Mouse (Mus musculus) CD4-positive, CD25-positive, alpha-beta regulatory T cell, adult 4 months (primary cell): ENCODE measurements around the gene 1700029I15Rik. TPM values are rescaled to one million over a fixed set of nuclear protein-coding genes. Genes with fewer than 3 reads are reported as not detected.
"Not testable (repeated sequence)": the region's sequence is repeated elsewhere in the genome, so short reads cannot be mapped to it uniquely, and the experiment has no call there.

Experiments used
- ATAC-seq: one replicate; pipeline ENCODE4 v1.8.0; 2017
- polyA plus RNA-seq, 2 experiments: library from polyadenylated mRNA; unstranded; fragments of 100-300 nt; shearing (Covaris generic); gene quantifications; one replicate each; pipeline ENCODE4 v1.2.1; 2017

The 1700029I15Rik gene
- polyA plus RNA-seq, 2 experiments from 2014 or later: 4.5 to 8.1 TPM

DNA sequence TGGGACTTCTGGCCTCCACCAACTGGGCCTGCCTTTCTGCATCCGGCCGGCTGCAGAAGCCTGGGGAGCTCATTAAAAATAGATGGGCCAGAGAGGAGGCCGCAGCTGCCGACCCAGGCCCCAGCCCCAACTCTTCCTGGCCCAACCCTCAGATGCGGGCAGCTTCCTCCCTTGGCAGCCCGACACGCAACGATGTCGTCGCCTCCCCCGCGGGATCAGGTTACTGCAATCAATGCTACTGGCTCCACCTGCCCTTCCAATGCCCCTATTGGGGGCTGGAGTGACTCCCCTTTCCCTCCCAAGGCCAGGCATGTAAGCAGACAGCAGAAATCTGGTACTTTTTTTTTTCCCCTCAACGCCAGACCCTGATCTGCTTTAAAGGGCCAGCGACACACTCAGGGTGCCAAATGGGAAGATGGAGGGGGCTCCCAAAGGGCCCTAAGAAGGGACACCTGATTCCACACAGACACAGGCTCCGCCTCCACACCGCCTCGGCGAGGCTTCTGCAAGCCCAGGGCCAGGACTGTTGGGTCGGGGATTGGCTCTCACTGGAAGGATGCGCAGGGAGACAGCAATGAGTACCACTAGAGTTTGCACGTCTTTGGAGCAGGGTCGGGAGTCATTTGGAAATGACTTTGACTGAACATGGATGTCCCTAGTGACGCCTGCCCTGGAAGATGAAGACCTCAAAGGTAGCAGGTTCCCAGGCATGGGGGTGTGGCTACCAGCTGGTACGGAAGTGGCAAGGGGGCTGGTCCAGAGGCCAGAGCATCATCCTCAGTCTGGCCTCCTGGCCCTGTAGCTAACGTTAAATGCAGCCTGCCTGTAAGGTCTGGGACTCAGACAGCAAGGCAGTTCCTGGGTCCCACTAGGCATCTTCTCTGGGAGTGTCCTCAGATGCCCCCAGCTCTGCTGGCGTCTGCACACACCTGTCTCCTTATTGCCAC, 10.3 kb downstream of the 1700029I15Rik start:
- peak; percentile 33 for ATAC-seq

- ATAC-seq: no peak
Observed at GRCm38 (mm10) chr2:92395535-92395934, 13.2 kb downstream of the 1700029I15Rik start.

DNA sequence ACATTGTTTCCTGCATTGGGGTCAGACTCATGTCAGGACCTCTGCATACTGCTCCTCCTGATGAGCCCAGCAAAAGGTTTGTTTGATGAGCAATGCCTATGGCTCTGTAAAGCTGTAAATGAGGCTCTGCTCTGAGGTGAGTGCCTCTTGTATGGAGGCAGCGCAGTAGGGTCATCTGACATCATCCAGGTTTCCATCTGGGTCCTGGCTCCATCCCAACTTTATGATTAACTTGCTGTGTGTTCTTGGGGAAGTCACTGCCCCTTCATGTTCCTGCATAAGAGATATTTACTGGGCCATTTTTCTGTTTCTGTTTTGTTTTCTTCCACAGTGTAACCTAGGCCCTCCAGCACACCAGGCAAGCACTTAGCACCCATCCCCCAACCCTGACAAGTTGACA, 15.1 kb downstream of the 1700029I15Rik start:
- no peak for ATAC-seq

DNA sequence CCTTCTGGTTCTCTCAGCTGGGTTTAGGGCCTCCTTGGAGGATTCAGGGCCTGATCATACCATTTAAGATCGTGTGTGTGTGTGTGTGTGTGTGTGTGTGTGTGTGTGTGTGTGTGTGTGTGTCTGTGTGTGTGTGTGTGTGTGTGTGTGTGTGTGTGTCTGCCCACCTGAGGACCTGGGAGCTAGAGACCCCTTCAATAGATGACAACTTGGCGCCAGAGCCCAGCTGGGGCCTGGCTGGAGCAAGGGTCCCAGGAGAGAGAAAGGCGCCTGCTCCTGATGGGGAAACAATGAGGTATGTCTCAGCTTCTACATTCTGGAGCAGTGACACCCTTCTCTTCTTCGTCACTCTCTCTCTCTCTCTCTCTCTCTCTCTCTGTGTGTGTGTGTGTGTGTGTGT, 17.5 kb downstream of the 1700029I15Rik start:
- not testable (repeated sequence) for ATAC-seq

GRCm38 (mm10) chr2:92400682-92401081, 18.3 kb downstream of the 1700029I15Rik start:
- no peak for ATAC-seq

DNA sequence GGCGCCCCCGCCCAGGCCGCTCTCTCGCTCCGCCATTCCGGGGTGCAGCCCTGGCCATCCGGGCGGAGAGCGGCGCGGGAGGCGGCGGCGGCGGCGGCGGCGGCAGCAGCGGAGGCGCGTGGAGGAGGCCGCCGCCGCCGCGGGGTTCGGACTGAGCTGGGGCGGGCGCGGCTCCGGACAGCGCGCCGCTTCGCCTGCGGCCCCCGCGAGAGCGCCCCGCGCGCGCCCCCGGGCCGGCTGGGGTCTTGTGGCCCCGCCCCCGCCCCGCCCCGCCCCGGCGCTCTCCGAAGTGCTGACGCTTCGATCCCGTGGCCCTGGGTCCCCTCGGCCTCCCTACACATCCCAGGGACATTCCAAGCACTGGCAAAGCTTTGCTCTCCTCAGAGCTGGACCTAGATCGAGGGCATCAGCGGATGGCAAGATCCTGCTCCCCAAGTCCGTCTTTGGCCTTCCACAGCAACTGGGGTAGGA, 18.8 kb downstream of the 1700029I15Rik start, which contains the start of gene Mapk8ip1:
Gene Mapk8ip1, minus strand, starts transcription at position 173 of the 471 bp plus-strand sequence.
- ATAC-seq: no peak

DNA sequence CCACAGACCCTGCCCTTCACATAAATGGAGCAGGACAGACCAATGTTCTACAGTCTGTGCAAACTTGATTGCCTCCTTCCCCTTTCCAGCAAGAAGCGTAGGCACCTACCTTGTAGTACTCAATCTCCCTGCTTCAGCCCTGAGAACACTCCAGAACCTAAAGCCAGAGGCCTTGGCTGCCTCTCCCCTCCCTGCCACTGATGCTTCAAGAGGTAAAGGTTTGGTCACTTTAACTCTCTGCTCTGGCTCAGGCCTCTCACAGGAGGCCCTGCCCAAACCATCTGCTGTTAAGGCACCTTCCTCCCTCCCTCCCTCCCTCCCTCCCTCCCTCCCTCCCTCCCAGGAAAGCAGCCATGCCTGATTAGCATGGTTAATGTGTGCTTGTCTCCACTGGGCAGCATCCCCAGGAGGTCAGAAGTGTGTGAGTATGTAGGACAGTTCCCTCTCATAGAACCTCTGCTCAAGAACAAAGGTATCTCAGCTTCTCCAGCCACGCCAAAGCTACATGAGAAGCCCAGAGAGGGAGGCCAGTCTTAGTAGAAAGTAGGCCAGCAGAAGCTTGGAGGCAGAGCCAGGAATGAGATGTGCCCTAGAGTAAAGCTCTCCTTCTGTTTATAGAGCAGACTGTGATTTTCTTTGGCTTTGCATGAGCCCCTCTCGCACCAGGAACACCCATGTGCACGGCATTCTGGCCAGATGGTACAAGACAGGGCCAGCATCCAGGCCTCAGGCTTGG, 20.4 kb downstream of the 1700029I15Rik start:
- no peak for ATAC-seq

GRCm38 (mm10) chr2:92403776-92404319, 21.5 kb downstream of the 1700029I15Rik start:
- no peak for ATAC-seq

DNA sequence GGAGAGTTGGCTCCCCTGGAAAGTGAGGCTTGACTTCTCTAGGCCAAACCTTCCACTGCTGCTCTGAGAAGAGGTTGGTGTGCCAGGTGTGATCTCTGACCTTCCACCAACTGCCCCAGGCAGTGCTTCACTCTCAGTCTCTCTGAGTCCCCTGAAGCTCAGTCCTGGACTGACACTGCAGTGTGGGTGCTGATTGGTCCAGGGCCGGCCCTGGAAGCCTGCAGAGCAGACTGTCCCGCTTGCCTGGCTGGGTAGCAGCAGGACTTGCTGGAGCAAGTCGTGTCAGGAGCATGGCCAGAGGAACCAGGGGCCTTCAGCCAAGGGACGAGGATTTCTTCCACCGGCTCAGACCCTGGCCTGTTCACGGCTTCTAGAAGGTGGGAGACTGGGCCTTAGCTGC, 22.4 kb downstream of the 1700029I15Rik start:
- ATAC-seq: no peak

- ATAC-seq: no peak
Observed at GRCm38 (mm10) chr2:92405687-92406086, 23.3 kb downstream of the 1700029I15Rik start.

GRCm38 (mm10) chr2:92408309-92409045, 26.1 kb downstream of the 1700029I15Rik start:
- no peak for ATAC-seq

DNA sequence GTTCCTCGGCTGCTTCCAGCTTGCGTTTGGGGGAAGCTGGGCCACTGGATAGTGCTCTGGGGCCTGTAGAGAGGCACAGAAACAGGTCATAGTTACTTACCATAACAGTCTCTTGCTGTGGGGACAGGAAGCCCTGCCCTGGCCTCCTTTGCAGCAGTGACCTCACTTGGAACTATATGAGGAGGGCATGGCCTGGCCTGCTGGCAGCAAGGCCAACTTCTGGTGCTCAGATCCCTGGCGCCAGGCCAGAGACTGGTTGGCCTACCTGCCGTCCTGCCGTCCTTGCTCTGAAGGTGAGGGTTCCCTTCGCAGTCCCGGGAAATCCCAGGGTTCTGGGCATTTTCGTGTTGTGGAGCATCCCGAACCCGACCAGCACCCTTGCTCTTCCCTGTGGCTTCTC, 29.4 kb downstream of the 1700029I15Rik start:
- no peak for ATAC-seq

- ATAC-seq: no peak
Observed at GRCm38 (mm10) chr2:92421723-92422387, 39.5 kb downstream of the 1700029I15Rik start.

GRCm38 (mm10) chr2:92422388-92423135, 40.2 kb downstream of the 1700029I15Rik start:
- peak; percentile 29 for ATAC-seq

GRCm38 (mm10) chr2:92423156-92423555, 40.8 kb downstream of the 1700029I15Rik start:
- ATAC-seq: no peak

GRCm38 (mm10) chr2:92423702-92424461, 41.5 kb downstream of the 1700029I15Rik start:
- no peak for ATAC-seq

GRCm38 (mm10) chr2:92424462-92425308, 42.3 kb downstream of the 1700029I15Rik start:
- ATAC-seq: no peak

DNA sequence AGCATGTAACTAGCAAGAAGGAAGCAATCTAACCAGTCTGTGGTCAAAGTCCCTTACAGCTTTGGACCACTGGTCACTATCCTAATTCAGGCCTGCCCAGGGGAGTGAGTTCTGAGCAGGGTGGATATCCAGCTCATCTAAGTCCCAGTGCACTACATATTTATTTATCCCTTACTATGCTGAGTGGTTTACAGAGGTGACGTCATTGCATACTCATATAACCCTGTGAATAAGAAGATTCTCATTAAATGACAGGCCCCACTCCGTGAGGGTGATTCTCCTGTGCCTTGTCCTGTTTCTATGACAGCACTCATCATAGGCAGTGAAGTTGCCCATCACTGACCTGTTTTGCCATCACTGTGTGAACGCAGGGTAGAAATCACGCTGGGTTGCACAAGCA, 43.0 kb downstream of the 1700029I15Rik start:
- no peak for ATAC-seq

DNA sequence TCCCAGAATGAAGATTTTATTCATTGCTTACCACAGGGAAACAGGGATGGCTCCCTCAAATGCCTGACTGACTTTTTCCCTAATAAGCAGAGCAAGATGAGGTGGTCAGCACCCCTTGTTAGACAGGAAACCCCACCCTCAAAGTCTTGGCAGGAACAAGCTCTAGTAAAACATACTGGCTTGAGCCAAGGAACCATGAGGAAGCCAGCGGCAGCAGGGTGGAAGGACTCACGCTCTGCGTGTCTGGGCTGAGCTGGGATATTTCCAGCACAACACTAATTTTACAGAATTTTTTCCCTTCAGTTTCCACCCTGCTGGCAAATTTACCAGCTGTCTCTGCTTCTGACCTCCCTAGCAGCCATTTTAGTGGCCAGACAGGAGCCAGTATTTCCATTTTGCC, 44.1 kb downstream of the 1700029I15Rik start:
- no peak for ATAC-seq
